Mouse (Mus musculus) C2C12 (cell line): ENCODE measurements around the gene Limch1. TPM values are rescaled to one million over a fixed set of nuclear protein-coding genes. Genes with fewer than 3 reads are reported as not detected.

Experiments used
- H3K27me3 ChIP-seq: one replicate; pipeline ENCODE4 v1.6.1; 2011; ENCODE audit not compliant: control insufficient read depth, insufficient read depth, insufficient read length
- H3K36me3 ChIP-seq: one replicate; pipeline ENCODE4 v1.6.1; 2011; ENCODE audit not compliant: control insufficient read depth, insufficient read depth
- H3K4me3 ChIP-seq: one replicate; pipeline ENCODE4 v1.5.1; 2011; ENCODE audit warnings: mild to moderate bottlenecking, control low read depth; ENCODE audit not compliant: poor library complexity, insufficient read depth, severe bottlenecking
- H3K79me2 ChIP-seq: one replicate; pipeline ENCODE4 v1.6.1; 2011; ENCODE audit not compliant: control insufficient read depth, insufficient read depth
- H3K79me3 ChIP-seq: one replicate; pipeline ENCODE4 v1.6.1; 2011; ENCODE audit warnings: low read depth, control low read depth
- H3ac ChIP-seq: one replicate; pipeline ENCODE3; 2011; ENCODE audit warnings: low read depth; ENCODE audit not compliant: control insufficient read depth, insufficient read length
- CEBPB ChIP-seq: IDR thresholded peaks from one replicate; pipeline ENCODE4 v1.6.1; 2011; ENCODE audit warnings: low read depth, mild to moderate bottlenecking, control low read depth, moderate library complexity
- CTCF ChIP-seq: IDR thresholded peaks from one replicate; pipeline ENCODE4 v1.5.1; 2011; ENCODE audit not compliant: control insufficient read depth, insufficient read depth, insufficient read length
- FOSL1 ChIP-seq: IDR thresholded peaks from one replicate; pipeline ENCODE4 v1.8.0; 2011; ENCODE audit warnings: mild to moderate bottlenecking, low read length; ENCODE audit not compliant: poor library complexity, insufficient read depth, severe bottlenecking
- MAX ChIP-seq: IDR thresholded peaks from one replicate; pipeline ENCODE4 v1.6.1; 2011; ENCODE audit warnings: mild to moderate bottlenecking, control low read depth
- MYOD1 ChIP-seq: IDR thresholded peaks from one replicate; pipeline ENCODE4 v1.6.1; 2011; ENCODE audit warnings: low read depth; ENCODE audit not compliant: control insufficient read depth, insufficient read length
- MYOG ChIP-seq: IDR thresholded peaks from one replicate; pipeline ENCODE4 v1.6.1; 2011; ENCODE audit not compliant: control insufficient read depth, insufficient read length; ENCODE audit errors: extremely low read depth
- USF1 ChIP-seq: IDR thresholded peaks from one replicate; pipeline ENCODE4 v1.6.1; 2011; ENCODE audit warnings: low read depth, mild to moderate bottlenecking, control low read depth, moderate library complexity
- polyA plus RNA-seq: library from polyadenylated mRNA; unstranded; fragments of >200 nt; fragmentation: generic; extraction: Trizol; gene quantifications from one replicate; pipeline ENCODE4 v1.2.1, GENCODE M21; 2012; ENCODE audit warnings: missing spikeins

The Limch1 gene
- polyA plus RNA-seq, 1 experiment = not detected

- Histone ChIP-seq H3K27me3 (peaks cover 33% of the 10 kb centered on the region), H3ac (no peak overlapping the region), H3K79me3 (no peaks in the 10 kb centered on the region), H3K79me2 (no peaks in the 10 kb centered on the region), H3K4me3 (no peak overlapping the region), H3K36me3 (no peaks in the 10 kb centered on the region)
- TF ChIP-seq FOSL1 (no peak), MYOG (no peak), CTCF (no peak), MYOD1 (no peak), CEBPB (no peak), USF1 (no peak), MAX (no peak)
These were observed 26.7 kb upstream of the Limch1 start for GRCm38 (mm10) chr5:66718880-66719279.

- no peaks in the 10 kb centered on the region for H3K79me2 ChIP-seq
- H3ac ChIP-seq = no peak overlapping the region
- H3K4me3 ChIP-seq = no peak overlapping the region
- TF ChIP-seq USF1 = no peak
- TF ChIP-seq CEBPB = no peak
- TF ChIP-seq CTCF = no peak
- TF ChIP-seq MYOD1 = no peak
- TF ChIP-seq FOSL1 = no peak
- no peaks in the 10 kb centered on the region for H3K36me3 ChIP-seq
- no peaks in the 10 kb centered on the region for H3K79me3 ChIP-seq
- peaks cover 33% of the 10 kb centered on the region for H3K27me3 ChIP-seq
These were observed 24.7 kb upstream of the Limch1 start for GRCm38 (mm10) chr5:66720921-66721320.

- H3K4me3 ChIP-seq = no peak overlapping the region
- TF ChIP-seq MYOD1 (no peak), USF1 (no peak), CEBPB (no peak)
- H3ac ChIP-seq = no peak overlapping the region
- peaks cover 43% of the 10 kb centered on the region for H3K27me3 ChIP-seq
- H3K36me3 ChIP-seq = no peaks in the 10 kb centered on the region
- H3K79me2 ChIP-seq = no peaks in the 10 kb centered on the region
- H3K79me3 ChIP-seq = no peaks in the 10 kb centered on the region
These were observed 23.0 kb upstream of the Limch1 start for GRCm38 (mm10) chr5:66722586-66722985.

- H3ac ChIP-seq = no peak overlapping the region
- H3K79me3 ChIP-seq = no peaks in the 10 kb centered on the region
- no peak for TF ChIP-seq MYOD1
- no peak for TF ChIP-seq FOSL1
- TF ChIP-seq MAX = no peak
- H3K27me3 ChIP-seq = peaks cover 40% of the 10 kb centered on the region
- no peaks in the 10 kb centered on the region for H3K79me2 ChIP-seq
- no peaks in the 10 kb centered on the region for H3K36me3 ChIP-seq
- H3K4me3 ChIP-seq = no peak overlapping the region
These were observed 22.6 kb upstream of the Limch1 start for GRCm38 (mm10) chr5:66723037-66723436.

- Histone ChIP-seq H3ac (no peak overlapping the region), H3K79me3 (no peaks in the 10 kb centered on the region), H3K27me3 (peaks cover 36% of the 10 kb centered on the region), H3K36me3 (no peaks in the 10 kb centered on the region), H3K4me3 (no peak overlapping the region), H3K79me2 (no peaks in the 10 kb centered on the region)
- TF ChIP-seq MYOD1 (no peak), MYOG (no peak), MAX (no peak), FOSL1 (no peak), CEBPB (no peak), CTCF (no peak), USF1 (no peak)
These were observed 22.0 kb upstream of the Limch1 start for GRCm38 (mm10) chr5:66723626-66724025.

- Histone ChIP-seq H3K27me3 (peaks cover 22% of the 10 kb centered on the region), H3ac (no peak overlapping the region), H3K4me3 (no peak overlapping the region), H3K79me3 (no peaks in the 10 kb centered on the region), H3K36me3 (no peaks in the 10 kb centered on the region), H3K79me2 (no peaks in the 10 kb centered on the region)
- TF ChIP-seq FOSL1 (no peak), MYOD1 (no peak), USF1 (no peak), MAX (no peak), MYOG (no peak), CTCF (no peak), CEBPB (no peak)
These were observed 16.3 kb upstream of the Limch1 start for GRCm38 (mm10) chr5:66729306-66729705.
